Mouse (Mus musculus): ENCODE measurements around the gene Nrxn3.

GRCm38 (mm10) chr12:90131927-90132869, 1409.5 kb downstream of the Nrxn3 start:
- no peak for TF ChIP-seq CTCF (IDR thresholded peaks at IDR 0.05; ENCODE audit: low read depth)
- TF ChIP-seq EP300 (IDR thresholded peaks at IDR 0.05; ENCODE audit: low read depth), result no peak

All from liver, postnatal 0 days (tissue).